Mouse (Mus musculus) MEL-GATA-1-ER (cell line): ENCODE data around the gene Taok1.
A peak's percentile ranks its signal among the peaks of the same experiment; 100 is the strongest.

ENCODE experiments used
- DNase-seq: peaks from one replicate; pipeline ENCODE4 v3.0.0-alpha.2; 2012; ENCODE audit warnings: low read depth; ENCODE audit errors: extremely low read depth

The Taok1 gene

DNA sequence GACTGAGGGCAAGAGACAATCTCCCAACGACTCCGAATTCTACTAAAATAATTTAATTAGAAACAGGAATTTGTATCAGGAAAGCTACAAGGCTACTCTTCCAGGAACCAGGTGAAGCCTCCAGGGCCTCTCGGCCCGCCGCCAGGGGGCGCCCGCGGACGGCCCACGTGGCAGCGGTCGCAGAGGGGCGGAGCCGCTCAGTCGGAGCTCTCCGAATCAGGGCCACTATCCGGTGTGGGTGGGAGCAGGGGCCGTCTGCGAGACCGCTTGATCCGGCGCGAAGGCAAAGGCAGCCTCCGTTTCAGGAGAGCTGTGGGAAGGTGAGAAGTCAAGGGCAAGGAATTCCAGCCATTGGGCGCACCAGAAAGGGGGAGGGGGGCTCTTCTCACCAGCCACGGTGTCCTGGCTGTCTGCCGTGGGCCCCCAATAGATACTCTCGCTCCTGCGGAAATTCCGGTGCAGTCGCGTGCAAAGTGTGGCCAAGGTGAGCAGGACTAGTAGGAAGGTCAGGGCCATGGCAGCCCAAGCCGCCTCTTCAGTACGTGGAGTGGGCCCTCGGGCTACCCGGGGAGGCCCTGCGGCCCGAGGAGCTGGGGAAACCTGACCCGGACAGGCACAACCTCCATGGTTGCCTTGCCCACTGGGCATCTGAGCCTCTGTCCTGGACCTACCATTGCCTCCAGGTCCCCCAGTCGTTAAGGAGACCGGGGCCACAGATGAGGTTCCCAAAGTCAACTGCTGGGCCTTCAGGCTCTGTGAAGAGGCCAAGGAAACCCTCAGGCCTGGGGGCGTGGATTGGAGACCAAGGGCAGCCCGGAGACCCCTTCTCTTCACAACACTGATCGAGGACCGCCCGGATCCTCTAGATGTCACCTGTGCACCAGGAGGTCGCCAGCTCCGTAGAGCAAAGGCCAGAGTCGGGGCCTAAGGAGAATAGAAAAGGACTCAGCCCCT lies 99.3 kb downstream of the Taok1 start:
- DNase-seq: no peak

DNA sequence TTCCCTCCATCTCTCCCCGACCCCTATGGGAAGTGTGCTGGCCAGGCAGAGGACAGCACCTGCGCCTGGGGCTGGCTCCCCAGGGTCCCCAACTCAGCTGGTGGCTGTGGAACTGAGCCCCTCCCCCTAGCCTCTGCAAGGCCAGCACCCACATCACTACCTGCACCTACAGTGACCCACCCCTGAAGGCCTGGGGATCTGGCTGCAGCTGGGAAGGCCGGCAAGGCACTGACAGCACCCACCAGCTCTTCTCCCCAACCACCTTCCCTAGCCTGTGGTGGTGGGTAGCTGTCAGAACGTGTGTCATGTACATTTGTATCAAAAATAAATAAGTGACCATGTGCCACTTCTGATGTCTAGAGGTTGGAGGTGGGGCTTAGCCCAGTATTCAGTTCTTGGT lies 100.2 kb downstream of the Taok1 start:
- no peak for DNase-seq

DNA sequence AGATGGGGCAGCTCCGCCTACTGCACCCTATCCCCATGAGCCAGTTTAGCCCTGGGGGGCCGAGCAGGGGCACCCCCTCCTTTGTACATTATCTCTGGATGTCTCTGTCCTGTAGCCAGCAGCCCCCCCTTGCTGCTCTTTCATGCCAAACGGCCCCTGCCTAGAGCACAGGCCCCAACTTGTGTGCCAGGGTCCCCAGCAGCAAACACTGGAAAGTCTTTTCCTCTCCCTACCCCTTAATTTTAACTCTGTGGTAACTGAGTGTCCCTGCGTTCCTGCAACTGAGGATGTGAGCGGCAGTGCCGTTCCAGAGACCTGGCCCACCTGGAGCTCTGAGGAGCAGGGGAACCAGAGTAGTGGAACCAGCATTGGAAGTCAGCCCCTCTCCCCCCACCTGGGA lies 100.7 kb downstream of the Taok1 start:
- DNase-seq: no peak

DNA sequence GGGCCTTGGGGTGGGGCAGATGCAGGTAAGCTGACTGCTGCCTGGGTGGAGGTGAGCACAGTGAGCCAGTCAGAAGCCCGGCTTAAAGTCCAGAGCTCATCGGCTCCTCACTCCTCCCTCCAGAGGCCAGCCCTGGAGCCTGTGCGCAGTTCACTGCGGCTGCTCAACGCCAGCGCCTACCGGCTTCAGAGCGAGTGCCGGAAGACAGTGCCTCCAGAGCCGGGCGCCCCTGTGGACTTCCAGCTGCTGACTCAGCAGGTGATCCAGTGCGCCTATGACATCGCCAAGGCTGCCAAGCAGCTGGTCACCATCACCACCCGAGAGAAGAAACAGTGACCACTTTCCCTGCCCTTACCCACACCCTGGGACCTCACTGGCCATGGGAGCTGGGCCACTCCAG lies 101.3 kb downstream of the Taok1 start:
- DNase-seq: no peak

DNA sequence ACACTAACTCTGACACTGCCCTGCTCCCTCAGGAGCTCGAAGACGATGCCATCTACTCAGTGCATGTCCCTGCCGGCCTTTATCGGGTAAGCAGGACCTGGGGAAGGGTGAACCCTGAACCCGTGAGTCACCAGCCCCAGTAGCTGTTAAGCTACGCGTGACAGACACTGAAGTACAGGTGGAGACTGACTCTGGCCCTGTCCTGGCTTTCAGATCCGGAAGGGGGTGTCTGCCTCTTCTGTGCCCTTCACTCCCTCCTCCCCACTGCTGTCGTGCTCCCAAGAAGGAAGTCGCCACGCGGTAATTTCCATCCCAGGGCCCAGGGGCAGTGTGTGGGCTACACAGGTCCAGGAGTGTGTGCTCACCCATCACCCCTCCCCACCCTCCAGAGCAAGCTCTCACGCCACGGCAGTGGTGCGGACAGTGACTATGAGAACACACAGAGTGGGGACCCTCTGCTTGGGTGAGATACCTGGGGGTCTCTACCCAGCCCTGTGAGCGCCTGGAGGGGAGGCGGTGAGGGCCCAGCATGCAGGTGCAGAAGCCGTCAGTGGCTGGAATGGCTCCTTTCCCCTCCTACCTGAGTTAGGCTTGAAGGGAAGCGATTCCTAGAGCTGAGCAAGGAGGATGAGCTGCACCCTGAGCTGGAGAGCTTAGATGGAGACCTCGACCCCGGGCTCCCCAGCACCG lies 102.2 kb downstream of the Taok1 start:
- no peak for DNase-seq

DNA sequence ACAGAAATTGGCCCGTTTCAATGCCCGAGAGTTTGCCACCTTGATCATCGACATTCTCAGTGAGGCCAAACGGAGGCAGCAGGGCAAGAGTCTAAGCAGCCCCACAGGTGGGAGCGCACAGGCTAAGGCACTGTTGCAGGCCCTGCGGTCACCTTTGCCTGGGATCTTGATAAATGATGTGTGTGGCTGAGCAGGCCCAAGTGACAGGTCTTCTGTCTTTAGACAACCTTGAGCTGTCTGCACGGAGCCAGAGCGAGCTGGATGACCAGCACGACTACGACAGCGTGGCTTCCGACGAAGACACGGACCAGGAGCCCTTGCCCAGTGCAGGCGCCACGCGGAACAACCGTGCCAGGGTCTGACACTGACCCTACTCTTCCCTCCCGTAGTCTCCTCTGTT lies 103.2 kb downstream of the Taok1 start:
- DNase-seq: no peak

DNA sequence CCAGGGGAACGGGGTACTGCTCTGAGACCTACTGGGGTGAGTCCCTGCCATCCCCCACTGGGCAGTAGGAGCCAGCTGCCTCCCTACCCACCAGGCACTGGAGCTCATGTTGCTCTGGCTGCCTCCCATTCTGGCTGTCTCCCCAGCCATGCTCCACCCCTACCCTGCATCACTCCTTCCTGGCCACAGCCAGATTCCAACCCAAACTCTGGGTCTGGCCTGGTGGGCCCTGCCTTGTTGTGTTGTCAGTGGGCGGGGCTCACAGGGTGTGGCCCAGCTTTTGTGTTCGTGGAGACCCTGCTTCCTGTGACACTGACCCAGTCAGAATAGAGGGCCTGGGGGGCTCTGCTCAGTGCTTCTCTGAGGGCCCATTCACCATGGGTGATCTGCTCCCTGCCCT lies 104.1 kb downstream of the Taok1 start:
- DNase-seq: no peak

DNA sequence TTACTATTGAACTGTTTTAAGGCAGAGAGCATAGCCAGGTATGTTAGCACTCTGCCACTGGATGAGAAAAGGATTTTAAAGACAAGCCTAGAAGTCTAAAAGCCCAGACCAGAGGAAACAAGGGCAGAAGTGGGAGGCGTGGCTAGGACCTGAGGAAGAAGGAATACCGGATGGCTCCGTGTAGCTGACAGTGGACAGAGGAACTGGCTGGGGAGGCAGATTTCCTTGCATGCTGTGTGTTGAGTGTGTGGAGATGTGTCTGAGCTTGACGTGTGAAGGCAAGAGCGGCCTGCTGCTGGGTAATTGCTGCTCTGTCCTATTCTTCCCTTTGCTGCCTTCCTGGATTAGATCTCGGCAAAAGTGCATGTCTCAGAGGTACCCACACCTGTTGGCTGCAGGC lies 105.1 kb downstream of the Taok1 start:
- DNase-seq: no peak

DNA sequence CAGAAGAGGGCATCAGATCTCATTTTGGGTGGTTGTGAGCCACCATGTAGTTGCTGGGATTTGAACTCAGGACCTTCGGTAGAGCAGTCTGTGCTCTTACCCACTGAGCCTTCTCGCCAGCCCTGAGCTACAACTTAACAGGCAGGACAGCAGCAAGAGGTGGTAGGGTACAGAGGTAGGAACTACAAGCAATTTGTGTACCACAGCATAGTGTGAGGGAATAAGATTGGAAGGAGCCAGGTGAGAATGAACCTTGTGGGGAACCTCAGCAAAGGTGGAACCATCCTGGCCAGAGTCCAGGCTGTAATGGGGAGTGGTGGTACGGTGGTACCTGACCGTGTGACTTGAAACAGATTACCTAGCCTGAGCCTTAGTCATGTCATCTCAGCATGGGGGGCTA lies 105.6 kb downstream of the Taok1 start:
- DNase-seq: no peak

DNA sequence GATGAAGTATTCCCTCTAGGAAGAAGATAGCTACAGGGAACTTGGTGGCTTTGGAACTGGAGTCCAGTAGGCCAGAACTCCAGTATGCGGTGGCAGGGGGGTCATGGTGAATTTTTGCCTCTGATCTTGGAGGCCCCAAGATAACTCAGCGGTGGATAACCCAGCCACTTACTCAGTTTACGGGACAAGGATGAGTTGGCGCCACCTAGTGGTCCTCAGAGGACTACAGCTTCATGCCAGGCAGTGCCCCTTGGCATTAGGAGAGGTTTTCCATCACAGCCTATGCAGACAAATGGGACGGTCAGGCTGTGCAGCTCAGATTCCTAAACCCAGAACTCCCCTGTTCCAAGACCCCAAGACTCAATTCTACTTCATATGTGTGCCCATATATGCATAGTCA lies 106.2 kb downstream of the Taok1 start:
- no peak for DNase-seq

DNA sequence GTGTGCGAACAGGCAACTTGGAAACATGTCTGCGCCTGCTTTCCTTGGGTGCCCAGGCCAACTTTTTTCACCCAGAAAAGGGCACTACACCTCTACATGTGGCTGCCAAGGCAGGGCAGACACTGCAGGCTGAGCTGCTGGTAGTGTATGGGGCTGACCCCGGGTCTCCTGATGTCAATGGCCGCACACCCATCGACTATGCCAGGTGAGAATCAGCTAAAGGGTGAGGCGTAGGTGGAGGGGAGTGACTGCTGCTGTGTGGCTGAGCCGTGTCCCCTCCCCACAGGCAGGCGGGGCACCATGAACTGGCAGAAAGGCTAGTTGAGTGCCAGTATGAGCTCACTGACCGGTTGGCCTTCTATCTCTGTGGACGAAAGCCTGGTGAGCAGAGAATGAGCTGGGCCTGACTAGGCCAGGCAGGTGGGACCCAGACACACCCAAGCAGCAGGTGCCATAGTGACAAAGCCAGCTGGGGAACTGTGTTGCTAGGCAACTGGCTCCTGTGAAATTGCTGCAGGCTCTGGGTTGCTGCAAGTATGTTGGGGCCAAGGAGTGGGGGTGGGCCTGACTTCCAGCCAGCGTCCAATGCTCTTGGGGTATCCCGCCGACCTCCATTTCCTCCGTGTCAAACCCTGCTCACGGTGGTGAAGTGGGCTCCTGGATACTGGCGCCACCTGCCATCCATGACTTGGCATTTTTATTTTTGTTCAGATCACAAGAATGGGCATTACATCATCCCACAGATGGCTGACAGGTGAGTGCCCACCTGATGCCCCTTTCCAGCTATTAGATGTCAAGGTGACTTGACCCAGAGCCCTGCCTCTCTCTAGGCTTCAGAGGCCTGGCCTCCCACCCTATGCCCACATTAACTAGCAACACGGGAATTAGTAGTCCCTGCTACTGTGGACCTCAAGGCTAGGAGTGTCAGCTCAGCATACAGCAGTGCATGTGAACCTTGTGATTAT lies 107.0 kb downstream of the Taok1 start:
- no peak for DNase-seq

DNA sequence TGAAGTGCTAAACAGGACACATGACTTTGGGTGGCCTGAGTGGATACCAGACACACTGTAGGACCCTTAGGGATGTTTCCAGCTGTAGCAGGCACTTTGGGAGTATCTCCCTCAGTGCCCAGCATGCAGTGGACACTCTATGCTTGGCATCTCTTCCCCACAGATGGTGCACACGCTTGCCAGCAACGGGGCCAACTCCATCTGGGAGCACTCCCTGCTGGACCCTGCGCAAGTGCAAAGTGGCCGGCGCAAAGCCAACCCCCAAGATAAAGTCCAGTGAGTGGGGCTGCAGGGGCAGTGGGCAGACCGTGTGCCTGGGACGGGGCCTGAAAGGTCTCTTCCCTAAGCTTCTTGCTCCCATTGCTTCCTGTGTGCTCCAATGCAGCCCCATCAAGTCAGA lies 108.3 kb downstream of the Taok1 start:
- no peak for DNase-seq

DNA sequence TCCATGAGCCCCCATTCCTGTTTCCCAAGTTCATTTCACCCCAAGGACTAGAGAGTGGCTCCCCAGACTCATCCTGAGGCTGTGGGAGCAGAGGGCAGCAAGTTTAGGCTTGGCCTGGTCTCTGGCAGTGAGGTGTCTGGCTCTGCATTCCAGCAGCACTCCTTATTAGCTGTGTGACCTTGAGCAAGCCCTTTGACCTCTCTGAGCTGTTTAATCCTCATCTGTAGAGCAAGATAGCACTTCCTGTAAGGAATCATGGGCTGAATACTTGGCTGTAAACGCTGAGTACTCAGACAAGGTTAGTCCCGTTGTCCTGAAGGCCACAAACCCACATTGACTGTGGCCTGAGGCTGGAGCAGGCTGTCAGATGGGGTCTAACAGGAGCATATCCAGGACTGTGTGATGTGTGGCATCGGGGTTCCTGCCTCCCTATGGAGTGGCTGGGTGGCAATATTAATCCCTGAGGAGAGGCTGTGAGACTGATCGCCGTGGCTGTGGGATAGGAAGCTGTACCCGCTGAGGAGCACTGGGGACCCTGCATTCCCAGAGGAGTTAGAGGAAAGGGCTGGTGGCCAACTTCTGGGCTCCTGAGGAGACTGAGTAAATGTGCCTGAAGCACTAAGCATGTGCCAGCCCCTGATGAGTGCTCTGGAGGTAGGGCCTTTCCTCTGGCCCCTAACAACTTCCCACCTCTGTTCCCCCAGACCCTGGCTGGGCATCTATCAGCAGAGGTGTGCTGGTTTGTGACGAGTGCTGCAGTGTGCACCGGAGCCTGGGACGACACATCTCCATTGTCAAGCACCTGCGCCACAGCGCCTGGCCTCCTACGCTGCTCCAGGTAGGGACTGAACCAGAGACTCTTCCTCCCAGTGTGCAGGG lies 109.1 kb downstream of the Taok1 start:
- no peak for DNase-seq

DNA sequence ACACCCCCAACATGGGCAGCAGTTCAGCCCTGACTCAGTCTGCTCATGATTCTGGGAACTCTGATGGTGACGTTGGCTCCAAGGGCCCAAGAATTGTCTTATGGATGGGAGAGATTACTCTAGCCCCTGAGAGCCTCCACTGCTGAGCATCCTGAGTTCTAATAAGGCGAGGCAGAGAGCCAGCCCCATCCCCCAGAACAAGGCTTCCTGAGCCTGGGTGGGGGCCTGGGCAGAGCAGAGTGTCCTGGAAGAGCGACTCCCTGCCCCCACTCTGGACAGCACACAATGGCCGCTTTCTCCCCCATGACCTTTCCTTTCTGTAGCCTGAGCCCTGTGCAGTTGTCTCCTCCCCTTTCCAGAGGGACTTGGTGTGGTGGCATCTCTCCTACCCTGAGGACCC lies 109.8 kb downstream of the Taok1 start:
- no peak for DNase-seq

DNA sequence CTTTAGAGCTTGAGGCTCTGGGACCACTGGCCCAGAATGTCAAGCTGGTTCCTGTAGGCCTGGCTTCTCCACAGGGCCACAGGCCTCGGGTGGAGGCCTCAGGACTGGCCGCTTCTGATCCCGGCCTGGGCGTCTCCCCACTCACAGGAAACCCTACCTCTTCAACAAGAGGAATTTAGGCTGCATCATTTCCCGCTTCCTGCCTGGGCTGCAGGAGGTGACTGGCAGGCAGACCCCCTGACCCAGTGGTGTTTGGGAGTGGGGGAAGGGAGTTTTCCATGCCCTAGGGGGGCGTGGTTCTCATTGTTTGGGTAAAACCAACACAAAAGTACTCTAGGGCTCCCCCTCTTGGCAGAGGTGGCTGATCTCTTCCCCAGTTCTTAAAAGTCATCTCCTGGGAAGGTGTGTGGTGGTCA lies 110.3 kb downstream of the Taok1 start:
- DNase-seq: no peak

DNA sequence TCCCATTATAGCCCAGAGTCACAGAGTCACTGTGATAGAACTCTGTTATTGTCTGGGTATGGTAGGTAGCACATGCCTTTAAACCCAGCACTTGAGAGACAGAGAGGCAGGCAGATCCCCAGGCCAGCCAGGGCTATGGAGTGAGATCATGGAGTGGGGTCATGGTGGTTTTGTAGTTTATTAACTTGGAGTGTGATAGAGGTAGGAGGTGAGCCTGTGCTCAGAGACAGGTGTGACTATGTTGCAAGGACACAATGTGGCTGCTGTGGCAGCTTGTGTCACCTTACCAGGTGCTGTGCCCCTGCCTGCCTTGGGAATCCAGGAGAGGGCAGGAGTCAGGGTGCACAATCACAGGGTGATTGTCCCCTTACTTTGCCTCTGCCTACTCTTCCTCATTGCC lies 112.1 kb downstream of the Taok1 start:
- DNase-seq: no peak

DNA sequence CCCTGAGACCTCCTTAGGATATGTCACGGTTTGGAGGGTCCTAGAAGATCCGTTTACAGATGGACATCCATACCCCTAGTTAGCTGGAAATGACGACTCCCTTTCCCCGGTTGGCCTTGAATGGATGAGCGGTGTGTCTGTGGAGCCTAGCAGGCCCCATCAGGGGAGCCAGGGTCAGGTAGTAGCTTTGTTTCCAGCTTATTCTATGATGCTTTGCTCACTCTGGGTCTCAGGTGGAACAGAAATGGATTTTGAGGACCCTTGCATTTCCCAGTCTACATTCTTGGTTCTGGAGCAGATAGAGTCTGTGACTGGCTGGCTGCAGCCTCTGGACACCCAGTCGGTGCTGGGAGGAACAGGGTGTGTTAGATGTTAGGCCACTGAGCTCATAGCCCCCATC lies 112.8 kb downstream of the Taok1 start:
- DNase-seq: no peak

DNA sequence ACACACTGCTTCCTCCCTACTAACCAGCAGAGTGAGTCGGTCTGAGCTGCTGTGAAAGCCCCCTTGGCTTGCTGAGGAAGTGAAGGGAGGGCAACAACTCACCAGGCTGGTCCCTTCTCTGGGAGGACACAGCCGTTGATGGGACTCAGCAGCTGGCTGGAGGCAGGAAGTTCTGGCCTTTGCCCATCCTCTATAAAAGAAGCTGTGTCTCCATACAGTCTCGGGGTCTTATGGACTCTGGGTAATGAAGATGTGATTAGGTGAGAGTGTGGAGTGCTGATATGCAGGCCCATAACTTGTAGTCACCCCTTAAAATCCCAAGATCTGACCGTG lies 113.3 kb downstream of the Taok1 start:
- DNase-seq: no peak

DNA sequence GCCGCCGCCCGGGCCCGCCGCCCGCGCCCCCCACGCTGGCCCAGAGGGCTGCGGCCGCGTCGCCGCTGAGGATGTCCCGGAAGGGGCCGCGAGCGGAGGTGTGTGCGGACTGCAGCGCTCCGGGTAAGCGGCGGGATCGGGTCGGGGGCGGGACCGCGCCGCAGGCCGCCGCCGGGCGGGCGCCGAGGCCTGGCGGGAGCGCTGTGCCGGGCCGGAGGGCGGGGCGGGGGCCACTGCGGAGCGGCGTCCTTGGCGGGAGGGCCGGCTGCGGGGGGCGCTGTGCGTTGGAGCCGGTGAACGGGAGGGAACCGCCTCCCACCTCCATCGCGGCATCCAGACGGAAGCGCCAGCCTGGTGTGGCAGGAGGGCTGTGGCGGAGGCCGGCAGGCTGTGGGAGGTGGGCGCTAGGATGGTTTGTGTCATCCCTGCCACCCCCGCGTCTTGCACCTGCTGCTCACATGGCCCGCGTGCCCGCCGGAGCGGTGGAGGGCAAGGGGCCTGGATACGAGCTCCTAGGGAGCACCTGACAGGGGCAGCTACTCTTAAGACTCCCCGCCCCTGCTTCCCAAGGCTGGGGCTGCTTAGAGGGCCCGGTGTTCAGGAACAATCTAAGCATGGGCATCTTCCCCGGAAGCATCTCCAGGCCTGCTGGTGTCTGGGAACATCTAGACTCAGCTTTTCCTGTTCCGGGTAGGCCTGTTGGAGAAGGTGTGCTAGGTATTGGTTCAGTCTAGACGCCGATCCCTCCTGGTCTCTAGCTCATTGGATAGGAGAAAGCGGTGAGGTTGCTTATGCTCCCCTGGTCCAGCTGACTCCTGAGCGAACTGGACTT lies 113.9 kb downstream of the Taok1 start, which contains the start of gene Git1:
TSS of gene Git1 (plus strand) at position 51 of the 832 bp plus-strand sequence.
- peak; percentile 41 for DNase-seq

DNA sequence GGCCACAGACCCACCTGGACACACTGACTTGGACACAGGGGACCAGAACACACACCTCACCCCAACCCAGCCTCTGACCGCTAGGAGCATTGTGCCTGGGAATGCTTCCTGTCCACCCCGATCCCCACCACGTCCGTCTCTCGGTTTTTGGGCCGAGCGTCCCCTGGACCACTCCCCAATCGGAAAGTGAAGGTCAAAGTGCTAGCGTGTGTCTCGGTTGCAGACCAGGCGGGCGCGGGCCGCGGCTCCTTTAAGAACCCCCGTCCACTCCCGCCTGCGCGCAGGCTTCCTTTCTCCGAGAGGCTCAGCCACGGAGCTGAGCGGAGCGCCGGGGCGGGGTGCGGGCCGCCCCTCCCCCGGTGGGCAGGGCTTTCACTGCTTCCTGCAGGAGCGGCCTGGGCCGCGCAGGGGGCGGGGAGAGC lies 114.7 kb downstream of the Taok1 start:
- peak; percentile 70 for DNase-seq
